Mouse (Mus musculus) lung, postnatal 10 days (tissue): ENCODE data around the gene Trmt10a.
A peak's percentile ranks its signal among the peaks of the same experiment; 100 is the strongest.

Experiments
- DNase-seq: peaks from one replicate; pipeline ENCODE4 v3.0.0; 2021

Gene Trmt10a

DNA sequence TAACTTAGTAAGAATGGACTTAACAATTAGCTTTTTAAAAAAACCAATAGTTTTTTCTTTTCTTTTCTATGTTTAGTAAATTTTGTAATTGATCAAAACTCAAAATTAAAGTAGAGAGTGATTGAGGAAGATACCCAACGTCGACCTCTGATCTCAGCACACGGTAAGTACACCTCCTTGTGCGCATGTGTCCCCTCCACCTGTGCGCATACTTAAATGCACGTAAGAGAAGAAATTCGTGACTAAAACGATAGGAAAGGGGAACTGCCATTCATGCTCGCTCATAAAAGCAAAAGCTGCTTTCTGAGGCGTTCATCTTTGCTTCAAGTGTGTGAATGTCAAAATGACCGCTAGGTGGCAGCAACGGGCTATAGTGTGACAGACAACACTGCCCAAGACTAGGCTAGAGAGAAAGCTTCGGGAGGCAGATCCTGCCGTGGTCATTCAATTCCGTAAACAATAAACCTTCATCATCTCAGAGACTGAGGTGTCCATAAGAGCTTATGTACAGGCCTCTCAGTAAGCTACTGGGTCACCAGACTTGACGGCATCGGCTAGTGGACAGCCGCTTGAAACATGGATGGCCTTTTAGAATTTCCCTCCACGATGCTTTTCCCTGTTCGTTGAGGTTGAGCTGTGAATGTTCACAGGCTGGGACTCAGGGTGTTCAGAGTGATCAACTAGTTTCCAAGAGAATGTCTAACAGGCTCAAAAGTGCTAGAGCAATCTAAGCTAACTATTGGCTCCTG lies 54.9 kb downstream of the Trmt10a start:
- peak; percentile 91 for DNase-seq

DNA sequence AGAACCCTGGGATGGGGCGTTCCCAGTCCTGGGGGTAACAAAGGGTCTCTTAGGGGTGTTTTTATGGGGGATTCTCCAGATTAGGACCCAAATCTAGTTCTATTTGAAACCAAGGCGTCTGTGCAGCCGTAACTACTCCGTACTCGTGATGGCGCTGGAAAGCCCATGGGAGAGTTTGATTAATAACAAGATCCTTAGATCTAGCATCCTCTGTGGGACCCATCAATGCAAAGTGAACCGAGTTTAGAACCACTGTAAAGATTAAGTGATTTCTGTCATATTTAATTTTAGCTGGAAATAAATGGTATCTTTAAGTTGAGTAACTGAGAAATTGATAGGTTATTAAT lies 55.4 kb downstream of the Trmt10a start:
- no peak for DNase-seq

DNA sequence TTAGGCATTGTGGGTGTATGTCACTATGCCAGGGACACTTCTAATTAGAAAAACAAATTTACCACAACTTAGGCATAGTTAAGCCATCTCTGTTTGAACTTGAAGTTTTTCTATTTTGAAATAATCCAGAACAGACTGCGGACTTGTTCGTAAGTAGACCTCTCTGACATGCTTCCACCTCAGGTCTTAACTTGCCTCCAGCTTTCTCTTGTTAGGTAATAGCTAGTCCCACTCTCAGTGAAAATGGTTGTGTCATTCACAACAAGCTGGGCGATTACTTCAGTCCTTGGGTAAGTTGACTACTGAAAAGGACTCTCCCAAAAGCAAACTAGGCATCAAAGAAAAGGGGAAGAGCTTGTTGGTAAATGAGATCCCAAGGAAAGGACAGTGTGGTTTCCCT lies 65.6 kb downstream of the Trmt10a start:
- no peak for DNase-seq
